Mouse (Mus musculus) mammary gland, adult 2 months (tissue): Measurements from ENCODE around the gene Gm26566. TPM values are rescaled to one million over a fixed set of nuclear protein-coding genes. Genes with fewer than 3 reads are reported as not detected.

Experiments used
- polyA plus RNA-seq: library from polyadenylated mRNA; depleted of rRNA; stranded (reverse); fragments of >200 nt; gene quantifications from 2 replicates; pipeline ENCODE4 v1.2.3, GENCODE M21; 2012; ENCODE audit warnings: low replicate concordance; rRNA removed

The Gm26566 gene
- polyA plus RNA-seq: 0.43 TPM in 1 of 2 replicates, not detected in the other

GRCm38 (mm10) chr4:88721791-88722721, at the start of gene Gm26566, which contains the start of gene Klhl9:
Gm26566 (plus strand) TSS chr4:88721805.
Klhl9 (minus strand) TSS chr4:88722465.

GRCm38 (mm10) chr4:88676824-88677223, 44.8 kb upstream of the Gm26566 start, which contains the start of gene Ifna16:
Ifna16 (minus strand) TSS chr4:88676924.

GRCm38 (mm10) chr4:88683812-88684211, 37.8 kb upstream of the Gm26566 start, which contains the start of gene Ifna2:
Ifna2 (minus strand) TSS chr4:88683912.

GRCm38 (mm10) chr4:88691259-88691658, 30.3 kb upstream of the Gm26566 start, which contains the start of gene Ifnab:
Ifnab (minus strand) TSS chr4:88691359.

GRCm38 (mm10) chr4:88754818-88755340, 33.3 kb downstream of the Gm26566 start, which contains the start of gene Gm13271:
Gm13271 (plus strand) TSS chr4:88754868.

GRCm38 (mm10) chr4:88759610-88760268, 38.1 kb downstream of the Gm26566 start, which contains the start of gene Gm13283:
Gm13283 (plus strand) TSS chr4:88760119.

Other genes starting within 250 kb of the Gm26566 start
- not detected in 2 replicates for gene Ifnb1, start 199.0 kb upstream of the Gm26566 start, polyA plus RNA-seq
- not detected in 2 replicates for gene Ifna15, start 163.6 kb upstream of the Gm26566 start, polyA plus RNA-seq
- not detected in 2 replicates for gene Ifna14, start 150.0 kb upstream of the Gm26566 start, polyA plus RNA-seq
- not detected in 2 replicates for gene Ifna9, start 129.4 kb upstream of the Gm26566 start, polyA plus RNA-seq
- gene Ifna12, start 118.4 kb upstream of the Gm26566 start, polyA plus RNA-seq: not detected in 2 replicates
- not detected in 2 replicates for gene C87499, start 87.4 kb upstream of the Gm26566 start, polyA plus RNA-seq
- gene Ifna13, start 77.3 kb upstream of the Gm26566 start, polyA plus RNA-seq: not detected in 2 replicates
- gene Ifna16, start 44.9 kb upstream of the Gm26566 start, polyA plus RNA-seq: not detected in 2 replicates
- gene Ifna2, start 37.9 kb upstream of the Gm26566 start, polyA plus RNA-seq: not detected in 2 replicates
- not detected in 2 replicates for gene Ifnab, start 30.4 kb upstream of the Gm26566 start, polyA plus RNA-seq
- 16.8 and 23.2 TPM in 2 replicates for gene Klhl9, start 660 bp downstream of the Gm26566 start, polyA plus RNA-seq
- gene Gm13271, start 33.1 kb downstream of the Gm26566 start, polyA plus RNA-seq: not detected in 2 replicates
- gene Gm13283, start 38.3 kb downstream of the Gm26566 start, polyA plus RNA-seq: 0.17 and 0.27 TPM in 2 replicates
- not detected in 2 replicates for gene Gm13290, start 52.0 kb downstream of the Gm26566 start, polyA plus RNA-seq
- gene Gm13289, start 55.1 kb downstream of the Gm26566 start, polyA plus RNA-seq: not detected in 2 replicates
- not detected in 2 replicates for gene Gm13272, start 58.0 kb downstream of the Gm26566 start, polyA plus RNA-seq
- gene Ifnz, start 60.3 kb downstream of the Gm26566 start, polyA plus RNA-seq: 0.07 TPM in 1 of 2 replicates, not detected in the other
- not detected in 2 replicates for gene Gm13276, start 63.9 kb downstream of the Gm26566 start, polyA plus RNA-seq
- gene Gm13277, start 66.8 kb downstream of the Gm26566 start, polyA plus RNA-seq: not detected in 2 replicates
- gene Gm13278, start 69.7 kb downstream of the Gm26566 start, polyA plus RNA-seq: not detected in 2 replicates
- not detected in 2 replicates for gene Gm13275, start 72.7 kb downstream of the Gm26566 start, polyA plus RNA-seq
- gene Gm13279, start 75.6 kb downstream of the Gm26566 start, polyA plus RNA-seq: not detected in 2 replicates
- gene Gm13285, start 77.9 kb downstream of the Gm26566 start, polyA plus RNA-seq: not detected in 2 replicates
- gene Gm13287, start 81.4 kb downstream of the Gm26566 start, polyA plus RNA-seq: not detected in 2 replicates
- not detected in 2 replicates for gene Gm13288, start 83.7 kb downstream of the Gm26566 start, polyA plus RNA-seq
- not detected in 2 replicates for gene Ifna7, start 94.4 kb downstream of the Gm26566 start, polyA plus RNA-seq
- gene Ifna11, start 98.2 kb downstream of the Gm26566 start, polyA plus RNA-seq: not detected in 2 replicates
- gene Ifna6, start 105.6 kb downstream of the Gm26566 start, polyA plus RNA-seq: not detected in 2 replicates
- gene Ifna5, start 113.7 kb downstream of the Gm26566 start, polyA plus RNA-seq: not detected in 2 replicates
- gene Ifna4, start 120.1 kb downstream of the Gm26566 start, polyA plus RNA-seq: not detected in 2 replicates
- not detected in 2 replicates for gene Ifna1, start 128.3 kb downstream of the Gm26566 start, polyA plus RNA-seq
- gene Ifne, start 158.4 kb downstream of the Gm26566 start, polyA plus RNA-seq: not detected in 2 replicates